Comparison of ENCODE assay signal across 9 mouse cellular contexts in genomic region chr5:135855156-135855555, GRCm38 (mm10). TPM values are rescaled to one million over a fixed set of nuclear protein-coding genes. Genes with fewer than 3 reads are reported as not detected.
A peak's percentile ranks its signal among the peaks of the same experiment; 100 is the strongest.
DNase-seq lines count a peak whose midpoint lies in the region; ATAC-seq lines count a peak whose summit lies in the region.
"Had no signal": no experiment of that assay in that cellular context is flagged by ENCODE, and none has a peak within 500 bp of the region (broad histone marks: within the 10 kb centered on the region; RNA-seq: fewer than 3 reads in every experiment).

No protein-coding gene starts in this region.

- H3K9ac ChIP-seq in forebrain, embryonic 16.5 days (replicated peaks; ENCODE audit: low read depth, low read length) = no peak overlapping the region
- H3K9ac ChIP-seq in intestine, embryonic 14.5 days (ENCODE audit: low read length) = no peak overlapping the region
- H3K9ac ChIP-seq in limb, embryonic 11.5 days (ENCODE audit: low read length) = no peak overlapping the region
- no peak overlapping the region for H3K9ac ChIP-seq in neural tube, embryonic 11.5 days (ENCODE audit: low read length)
- H3K9ac ChIP-seq: neural tube, embryonic 12.5 days had no signal

- peak; percentile 79 to 83 for DNase-seq in left cerebral cortex, adult 18-20 months (ENCODE audit: low spot score in 2 of 2)
- no peak for DNase-seq in left cerebral cortex, adult 8-10 months (ENCODE audit: low spot score in 2 of 2)
- DNase-seq in cerebellum, adult 11-12 months = peak; percentile 67
- DNase-seq in intestine, embryonic 14.5 days (ENCODE audit: low spot score) = peak; percentile 89
- peak; percentile 88 for DNase-seq in limb, embryonic 11.5 days (ENCODE audit: low spot score)
- peak; percentile 82 for DNase-seq in neural tube, embryonic 11.5 days (ENCODE audit: low spot score)
- peak; percentile 53 for DNase-seq in testis, postnatal 14 days (ENCODE audit: low spot score)

- WGBS in forebrain, embryonic 16.5 days = 0% methylated on average over 4 of the region's 4 CpGs
- 0% methylated on average over 4 of the region's 4 CpGs for WGBS in intestine, embryonic 14.5 days
- WGBS in limb, embryonic 11.5 days = 1% methylated on average over 4 of the region's 4 CpGs
- WGBS in neural tube, embryonic 11.5 days = 0% methylated on average over 4 of the region's 4 CpGs

- H3K36me3 ChIP-seq in forebrain, embryonic 16.5 days (ENCODE audit: control insufficient read depth, insufficient read depth) = no peaks in the 10 kb centered on the region
- H3K36me3 ChIP-seq in intestine, embryonic 14.5 days (ENCODE audit: control insufficient read depth, insufficient read depth, low read length) = no peaks in the 10 kb centered on the region
- H3K36me3 ChIP-seq in limb, embryonic 11.5 days (ENCODE audit: control insufficient read depth, insufficient read depth, low read length) = no peaks in the 10 kb centered on the region
- H3K36me3 ChIP-seq in neural tube, embryonic 11.5 days (ENCODE audit: control insufficient read depth, insufficient read depth, low read length) = no peaks in the 10 kb centered on the region

- no peaks in the 10 kb centered on the region for H3K9me3 ChIP-seq in forebrain, embryonic 16.5 days (ENCODE audit: control insufficient read depth, low read length)
- H3K9me3 ChIP-seq in intestine, embryonic 14.5 days (ENCODE audit: control insufficient read depth, low read length) = no peaks in the 10 kb centered on the region
- H3K9me3 ChIP-seq in limb, embryonic 11.5 days (ENCODE audit: control insufficient read depth, low read length) = no peaks in the 10 kb centered on the region
- H3K9me3 ChIP-seq in neural tube, embryonic 11.5 days (ENCODE audit: control insufficient read depth, low read length) = no peaks in the 10 kb centered on the region
- H3K9me3 ChIP-seq: neural tube, embryonic 12.5 days had no signal

- peaks cover 15% of the 10 kb centered on the region for H3K4me1 ChIP-seq in forebrain, embryonic 16.5 days (replicated peaks; ENCODE audit: control insufficient read depth, insufficient read depth, low read length)
- H3K4me1 ChIP-seq in intestine, embryonic 14.5 days (replicated peaks; ENCODE audit: control insufficient read depth, insufficient read depth, low read length) = no peaks in the 10 kb centered on the region
- H3K4me1 ChIP-seq in limb, embryonic 11.5 days (ENCODE audit: control insufficient read depth, insufficient read depth, low read length) = no peaks in the 10 kb centered on the region
- H3K4me1 ChIP-seq in neural tube, embryonic 11.5 days (ENCODE audit: control insufficient read depth, insufficient read depth, low read length) = peaks cover 9% of the 10 kb centered on the region; the same call in 1 of the 2 replicates

- no peak overlapping the region for H3K4me2 ChIP-seq in forebrain, embryonic 16.5 days (ENCODE audit: low read length)
- no peak overlapping the region for H3K4me2 ChIP-seq in intestine, embryonic 14.5 days (ENCODE audit: low read length)
- H3K4me2 ChIP-seq in limb, embryonic 11.5 days (ENCODE audit: low read depth, severe bottlenecking) = no peak overlapping the region
- H3K4me2 ChIP-seq in neural tube, embryonic 11.5 days (ENCODE audit: low read depth) = no peak overlapping the region
- H3K4me2 ChIP-seq: neural tube, embryonic 12.5 days had no signal

- no peak overlapping the region for H3K4me3 ChIP-seq in forebrain, embryonic 16.5 days (replicated peaks; ENCODE audit: low read length)
- no peak overlapping the region for H3K4me3 ChIP-seq in intestine, embryonic 14.5 days (ENCODE audit: low read depth, low read length)
- no peak overlapping the region for H3K4me3 ChIP-seq in limb, embryonic 11.5 days (ENCODE audit: low read depth, low read length)
- H3K4me3 ChIP-seq in neural tube, embryonic 11.5 days (ENCODE audit: low read depth, low read length) = no peak overlapping the region
- H3K4me3 ChIP-seq: neural tube, embryonic 12.5 days had no signal

- H3K27me3 ChIP-seq in forebrain, embryonic 16.5 days (replicated peaks; ENCODE audit: control insufficient read depth, insufficient read depth, low read length) = peaks cover 59% of the 10 kb centered on the region
- H3K27me3 ChIP-seq in intestine, embryonic 14.5 days (replicated peaks; ENCODE audit: control insufficient read depth, insufficient read depth, low read length) = peaks cover 93% of the 10 kb centered on the region
- H3K27me3 ChIP-seq in limb, embryonic 11.5 days (ENCODE audit: control insufficient read depth, insufficient read depth, low read length) = peaks cover 76% of the 10 kb centered on the region
- peaks cover 38% of the 10 kb centered on the region for H3K27me3 ChIP-seq in neural tube, embryonic 11.5 days (ENCODE audit: control insufficient read depth, insufficient read depth, low read length)

- no peak overlapping the region for H3K27ac ChIP-seq in forebrain, embryonic 16.5 days (ENCODE audit: low read length)
- no peak overlapping the region for H3K27ac ChIP-seq in intestine, embryonic 14.5 days (ENCODE audit: low read depth)
- no peak overlapping the region for H3K27ac ChIP-seq in limb, embryonic 11.5 days (replicated peaks; ENCODE audit: low read depth, low read length)
- no peak overlapping the region for H3K27ac ChIP-seq in neural tube, embryonic 11.5 days (ENCODE audit: low read depth, low read length)
- H3K27ac ChIP-seq: neural tube, embryonic 12.5 days had no signal

- ATAC-seq in forebrain, embryonic 16.5 days = peak; percentile 72; the same call in 1 of the 2 replicates
- ATAC-seq in intestine, embryonic 14.5 days (replicated peaks; ENCODE audit: low FRiP score, low TSS enrichment, low read depth) = peak; percentile 65; the same call in 1 of the 2 replicates
- peak; percentile 66; the same call in 1 of the 2 replicates for ATAC-seq in limb, embryonic 11.5 days (ENCODE audit: insufficient number of reproducible peaks, low FRiP score, low TSS enrichment, low read depth)
- ATAC-seq in neural tube, embryonic 11.5 days (ENCODE audit: insufficient read depth, low FRiP score, low TSS enrichment) = no peak

RNA-seq across cellular contexts. Expression of gene Hspb1, which starts 32.6 kb away (rescaled TPM):
- total RNA-seq in left cerebral cortex, adult 18-20 months (2021) = 10 to 100 TPM; 16.5 to 31.4 TPM
- total RNA-seq in left cerebral cortex, adult 8-10 months (2022) = 10 to 100 TPM; 10.9 to 20.6 (median 14.7) TPM
- polyA plus RNA-seq in forebrain, embryonic 16.5 days (2015; fragmentation: Nextera tagmentation; extraction: Ambion mirVana) = 7.3 and 9.6 TPM in 2 replicates
- 79.9 and 81.7 TPM in 2 replicates for polyA plus RNA-seq in intestine, embryonic 14.5 days (2014; fragmentation: Nextera tagmentation; extraction: Ambion mirVana)
- polyA plus RNA-seq in limb, embryonic 11.5 days (2014; fragmentation: Nextera tagmentation; extraction: Ambion mirVana) = 30.7 and 35.4 TPM in 2 replicates
- polyA plus RNA-seq in neural tube, embryonic 11.5 days (2014; fragmentation: Nextera tagmentation; extraction: Ambion mirVana) = 28.9 and 30.5 TPM in 2 replicates

RNA-seq across cellular contexts. Expression of gene Srrm3, which starts 48.5 kb away (rescaled TPM):
- 10 to 100 TPM; 94.9 to 95.4 TPM for total RNA-seq in left cerebral cortex, adult 18-20 months (2021)
- total RNA-seq in left cerebral cortex, adult 8-10 months (2022) = 10 to 100 TPM; 61.8 to 78.3 (median 68.6) TPM
- 44.0 and 60.9 TPM in 2 replicates for polyA plus RNA-seq in forebrain, embryonic 16.5 days (2015; fragmentation: Nextera tagmentation; extraction: Ambion mirVana)
- polyA plus RNA-seq in intestine, embryonic 14.5 days (2014; fragmentation: Nextera tagmentation; extraction: Ambion mirVana) = 2.2 and 2.7 TPM in 2 replicates
- not detected in 2 replicates for polyA plus RNA-seq in limb, embryonic 11.5 days (2014; fragmentation: Nextera tagmentation; extraction: Ambion mirVana)
- polyA plus RNA-seq in neural tube, embryonic 11.5 days (2014; fragmentation: Nextera tagmentation; extraction: Ambion mirVana) = 22.9 and 25.5 TPM in 2 replicates

Comparison
In these comparisons a context has a peak if more than half of its experiments do, and no peak if none do; other contexts are left out.
1. DNase-seq: peak in left cerebral cortex, adult 18-20 months (2 of 2), cerebellum, adult 11-12 months (single experiment), intestine, embryonic 14.5 days (single experiment), limb, embryonic 11.5 days (single experiment), neural tube, embryonic 11.5 days (single experiment) and testis, postnatal 14 days (single experiment); none in left cerebral cortex, adult 8-10 months (0 of 2).